Mouse (Mus musculus) CD4-positive, CD25-positive, alpha-beta regulatory T cell, adult 2 months (primary cell): ENCODE results near the gene Pla1a.
A peak's percentile ranks its signal among the peaks of the same experiment; 100 is the strongest.

Source experiments
- DNase-seq: peaks from one replicate; pipeline ENCODE4 v3.0.0-alpha.2; 2012; ENCODE audit warnings: low read depth, low spot score

Gene Pla1a

DNA sequence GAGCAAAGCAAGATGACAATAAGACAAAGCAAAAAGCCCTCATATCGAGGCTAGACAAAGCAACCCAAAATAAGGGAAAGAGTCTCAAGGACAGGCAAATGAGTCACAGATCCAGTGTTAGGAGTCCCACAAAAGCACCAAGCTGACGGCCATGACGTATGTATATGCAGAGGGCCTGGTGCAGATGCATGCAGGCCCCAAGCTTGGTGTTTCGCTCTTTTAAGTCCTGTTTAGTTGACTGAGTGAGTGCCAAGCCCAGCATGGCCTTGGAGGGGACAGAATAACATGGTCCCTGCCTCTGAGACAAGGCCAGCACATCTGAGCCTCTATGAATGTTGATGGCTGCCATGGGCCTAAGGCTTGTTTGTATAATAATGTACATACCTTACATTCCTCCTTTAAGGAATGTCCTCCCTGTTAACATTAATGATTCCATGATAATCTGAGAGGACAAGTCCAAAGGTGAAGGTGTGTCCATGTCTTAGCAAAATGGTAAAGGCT lies 1.4 kb upstream of the Pla1a start:
- DNase-seq, result no peak

DNA sequence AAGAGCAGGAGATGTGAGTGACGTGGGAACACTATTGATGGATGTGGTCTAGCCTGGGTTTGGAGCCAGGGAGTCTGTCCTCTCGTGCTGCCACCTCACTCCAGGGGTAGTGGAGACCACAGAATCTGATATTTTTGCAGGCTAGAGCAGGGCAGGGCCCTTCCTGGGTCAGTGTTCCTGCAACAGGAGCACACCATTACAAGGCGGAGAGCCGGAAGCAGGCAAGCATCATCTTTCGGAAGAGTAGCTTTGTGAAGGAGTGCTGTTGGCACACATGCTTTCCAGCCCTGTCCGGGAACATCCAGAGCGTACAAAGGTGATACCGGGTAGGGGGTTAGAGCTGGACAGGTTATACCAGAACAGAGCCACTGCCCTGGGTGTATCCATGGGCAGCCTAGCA lies 569 bp upstream of the Pla1a start:
- DNase-seq, result no peak

DNA sequence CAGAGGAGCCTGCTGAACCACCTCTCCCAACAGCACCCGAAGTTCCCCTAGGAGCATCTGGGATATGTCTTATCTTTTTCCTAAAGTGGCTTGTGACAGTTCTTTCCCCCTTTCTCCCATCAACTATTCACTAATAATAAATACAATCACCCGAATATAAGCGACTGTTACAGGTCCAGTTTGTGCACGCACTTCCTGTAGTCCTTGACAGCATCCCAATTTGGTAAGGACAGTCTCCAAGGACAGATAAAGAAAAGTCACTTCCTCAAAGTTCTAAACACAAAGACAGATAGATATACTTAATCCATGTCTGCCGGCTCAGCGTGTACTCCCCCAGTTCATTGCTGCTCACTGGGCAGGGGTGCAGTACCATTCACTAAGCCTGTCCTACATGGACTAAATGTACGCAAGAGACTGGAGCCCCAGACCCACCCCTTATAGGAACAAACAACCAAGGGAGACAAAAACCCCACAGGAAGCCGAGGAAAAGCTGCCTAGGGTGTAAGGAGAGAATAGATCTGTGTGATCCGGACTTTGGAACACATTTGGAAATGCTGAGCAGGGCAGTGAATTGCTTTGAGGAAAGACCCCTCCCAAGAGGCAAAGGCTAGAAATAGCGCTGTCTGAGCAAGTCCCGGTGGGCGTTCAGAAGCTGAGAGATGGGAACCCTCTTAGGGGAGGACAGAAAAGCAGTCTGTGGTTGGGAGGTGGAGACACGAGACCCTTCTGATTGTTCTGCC lies 1.3 kb downstream of the Pla1a start:
- no peak for DNase-seq

DNA sequence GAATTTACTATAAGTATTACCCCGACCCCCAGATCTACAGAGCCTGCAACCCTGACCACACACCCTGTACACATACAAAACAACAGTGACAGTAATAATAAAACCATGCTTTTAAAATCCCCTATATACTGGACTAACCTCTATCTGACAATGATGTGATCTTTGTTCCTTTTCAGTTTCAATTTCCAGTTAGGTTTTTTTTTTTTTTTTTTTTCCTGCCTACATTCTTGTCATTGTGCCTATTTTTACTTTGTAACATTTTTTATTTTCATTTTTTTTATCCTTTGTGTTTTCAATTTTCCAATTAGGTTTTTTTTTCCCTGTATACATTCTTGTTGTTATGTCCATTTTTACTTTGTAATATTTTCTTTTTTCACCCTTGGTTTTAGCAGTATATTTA lies 7.1 kb downstream of the Pla1a start:
- no peak for DNase-seq

DNA sequence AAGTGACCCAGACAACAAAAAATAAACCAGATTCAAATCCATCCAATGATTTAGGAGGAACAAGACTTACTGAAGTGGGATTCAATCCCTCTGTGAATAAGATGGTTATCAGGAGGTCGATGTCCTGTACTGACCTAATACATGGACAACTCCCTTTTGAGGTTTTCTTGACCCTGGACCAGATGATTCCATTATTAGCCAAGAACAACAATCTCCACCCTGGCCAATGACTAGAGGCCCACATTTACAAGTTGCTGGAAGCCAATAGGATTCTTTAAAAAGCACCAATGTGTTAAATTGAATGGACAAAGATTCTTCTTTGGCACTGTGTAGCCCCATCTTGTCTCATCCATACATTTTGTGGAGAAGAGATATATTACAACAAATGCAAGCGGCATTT lies 7.6 kb downstream of the Pla1a start:
- no peak for DNase-seq

DNA sequence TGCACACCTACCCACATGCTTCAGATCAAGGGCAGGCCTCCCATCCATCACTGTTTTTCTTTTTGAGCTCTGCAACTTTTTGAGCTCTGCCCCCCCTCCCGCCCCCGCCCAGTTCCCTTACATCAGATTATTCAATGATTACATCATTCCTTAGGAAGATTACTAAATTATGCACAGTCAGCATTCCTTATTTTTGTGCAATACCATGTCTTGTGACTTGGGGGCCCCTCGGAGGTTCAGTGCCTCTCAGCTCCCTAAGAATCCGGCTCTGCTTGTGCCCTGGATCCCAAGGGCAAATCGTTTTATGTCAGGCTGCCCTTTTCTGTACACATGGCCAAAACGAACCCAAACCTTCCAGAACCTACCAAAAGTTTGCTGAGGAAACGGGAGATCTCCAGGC lies 18.0 kb downstream of the Pla1a start:
- no peak for DNase-seq

DNA sequence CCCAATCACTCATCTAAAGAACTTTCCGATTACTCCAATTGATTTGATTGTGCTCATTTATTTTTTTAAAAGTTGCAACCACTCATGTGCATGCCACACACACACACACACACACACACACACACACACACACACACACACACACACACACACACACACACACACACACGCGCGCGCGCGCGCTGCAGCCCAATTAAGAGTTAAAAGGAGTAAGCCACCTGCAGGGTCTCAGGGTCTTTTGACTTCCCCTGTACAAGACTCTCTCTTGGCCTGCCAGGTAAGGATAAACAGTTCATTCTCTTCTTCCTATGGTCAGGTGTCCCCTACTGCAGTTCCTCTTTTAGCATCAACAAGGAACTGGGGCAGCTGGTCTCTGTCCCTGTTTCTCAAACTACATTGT lies 24.5 kb downstream of the Pla1a start:
- DNase-seq, result no peak

DNA sequence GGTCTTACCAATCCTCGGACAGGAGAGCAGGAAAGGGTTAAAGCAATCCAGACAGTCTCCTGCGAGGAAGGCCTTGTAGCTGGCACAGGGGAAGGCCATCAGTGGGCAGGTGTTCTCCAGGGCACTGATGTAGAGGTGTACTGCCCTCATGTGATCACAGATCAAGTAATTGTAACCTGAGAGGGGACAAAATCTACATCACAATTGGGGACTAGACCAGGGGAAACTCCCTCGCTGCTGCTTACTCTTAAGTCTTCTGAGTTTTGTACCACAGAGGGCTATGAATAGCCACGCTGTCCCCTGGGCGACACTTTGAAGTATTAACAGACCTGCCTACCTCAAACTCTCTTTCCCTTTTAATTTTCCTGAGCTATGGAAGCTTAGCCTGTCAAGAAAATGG lies 25.4 kb downstream of the Pla1a start:
- peak; percentile 31 for DNase-seq

DNA sequence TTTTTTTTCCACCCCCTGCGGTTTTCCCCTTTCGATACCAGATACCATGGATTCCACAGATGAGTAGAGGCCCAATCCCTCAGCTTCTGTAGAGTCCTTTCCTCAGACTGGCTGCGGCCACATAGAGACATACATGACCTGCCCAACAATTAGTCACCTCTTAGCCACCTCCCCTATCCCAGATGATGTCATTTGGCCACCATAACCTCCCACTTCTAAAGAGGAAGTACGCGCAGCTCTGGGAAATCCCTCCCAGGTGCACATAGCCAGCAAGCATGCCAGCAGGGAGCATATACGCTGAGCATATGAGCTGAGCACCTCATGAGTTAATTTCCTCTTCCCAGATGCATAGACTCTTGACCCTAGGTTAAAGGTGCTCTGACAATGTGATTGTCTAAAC lies 26.2 kb downstream of the Pla1a start:
- peak; percentile 38 for DNase-seq

DNA sequence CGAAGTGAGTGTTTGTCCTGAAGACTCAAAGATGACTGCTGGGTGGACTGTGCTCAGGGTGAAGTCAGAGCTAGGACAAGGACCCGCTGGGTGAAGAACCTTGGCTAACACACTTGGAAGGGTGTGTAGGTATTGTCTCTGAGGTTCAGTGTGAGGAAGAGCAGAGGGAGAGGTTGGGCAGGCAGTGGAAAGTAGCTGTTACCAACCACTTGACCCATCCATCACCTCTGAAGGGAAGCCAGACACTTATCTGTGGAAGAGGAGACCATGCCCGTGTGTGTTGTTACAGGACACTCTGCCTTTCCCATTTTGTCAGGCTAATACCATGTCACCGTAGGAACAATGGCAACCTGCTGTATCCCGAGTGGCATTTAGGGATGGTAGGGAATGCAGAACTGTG lies 26.7 kb downstream of the Pla1a start:
- no peak for DNase-seq

DNA sequence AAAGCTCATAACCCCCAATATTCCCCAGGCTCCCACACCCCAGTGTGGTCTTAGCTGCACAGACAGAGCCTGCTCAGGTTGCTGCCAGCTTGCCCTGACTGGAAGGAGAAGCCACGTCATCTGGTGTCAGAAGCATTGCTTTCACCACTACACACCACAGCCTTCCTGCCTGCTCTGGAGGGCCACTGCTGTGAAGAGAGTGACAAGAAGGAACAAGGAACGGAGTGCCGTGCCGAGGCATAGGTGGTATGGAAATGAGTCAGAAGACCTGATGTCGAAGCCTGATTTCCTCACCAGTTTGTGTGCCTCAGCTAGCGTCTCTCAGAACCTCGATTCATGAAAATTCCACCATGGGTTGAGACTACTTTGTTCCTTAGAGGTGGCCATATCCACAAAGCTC lies 29.3 kb downstream of the Pla1a start:
- DNase-seq, result peak; percentile 73

DNA sequence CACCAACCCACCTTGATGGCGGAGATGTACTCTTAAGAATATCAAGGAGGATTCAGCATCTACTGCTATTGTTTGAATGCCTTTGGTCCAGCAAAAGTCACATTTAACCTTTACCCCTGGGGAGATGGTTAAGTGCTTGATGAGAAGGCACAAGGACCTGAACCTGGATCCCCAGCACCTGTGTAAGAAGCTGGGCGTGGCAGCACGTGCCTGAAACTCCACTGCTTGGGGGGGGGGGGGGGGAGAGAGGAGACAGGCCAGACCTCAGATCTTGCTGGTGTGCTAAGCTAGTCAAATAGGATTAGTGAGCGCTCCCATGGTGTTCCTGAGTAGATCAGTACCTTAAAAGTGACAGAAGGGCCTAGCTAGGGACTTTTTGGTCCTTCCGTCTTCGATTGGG lies 31.5 kb downstream of the Pla1a start:
- DNase-seq, result no peak

DNA sequence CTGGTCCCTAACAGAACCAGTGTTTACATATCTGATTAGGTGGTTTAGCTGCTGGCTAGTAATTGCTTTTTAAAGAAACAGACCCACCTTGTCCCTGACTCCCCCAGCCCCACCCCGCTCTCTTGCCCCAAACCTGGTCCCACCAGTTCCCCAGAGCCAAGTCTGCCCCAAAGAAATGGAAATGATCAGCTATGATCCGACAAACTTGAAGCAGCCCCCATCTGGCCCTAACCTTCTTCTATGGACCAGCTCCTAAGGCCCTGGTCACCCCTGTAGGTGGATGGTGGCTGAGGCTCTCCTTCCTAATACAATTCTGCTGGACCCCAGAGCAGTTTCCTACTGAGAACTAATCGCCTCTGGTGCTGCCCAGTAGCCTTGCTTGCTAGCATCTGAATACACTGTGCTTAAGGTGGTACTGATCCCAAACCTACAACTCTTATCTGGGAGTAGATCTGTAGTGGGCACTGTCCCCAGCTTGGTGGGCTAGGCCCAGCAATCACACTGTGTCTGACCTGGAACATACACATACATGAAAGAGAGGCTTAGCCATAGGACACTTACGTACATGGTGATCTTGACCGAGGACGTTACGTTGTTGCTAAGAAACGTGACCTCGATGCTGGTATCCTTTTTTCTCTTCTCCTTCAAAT lies 32.5 kb downstream of the Pla1a start:
- no peak for DNase-seq

DNA sequence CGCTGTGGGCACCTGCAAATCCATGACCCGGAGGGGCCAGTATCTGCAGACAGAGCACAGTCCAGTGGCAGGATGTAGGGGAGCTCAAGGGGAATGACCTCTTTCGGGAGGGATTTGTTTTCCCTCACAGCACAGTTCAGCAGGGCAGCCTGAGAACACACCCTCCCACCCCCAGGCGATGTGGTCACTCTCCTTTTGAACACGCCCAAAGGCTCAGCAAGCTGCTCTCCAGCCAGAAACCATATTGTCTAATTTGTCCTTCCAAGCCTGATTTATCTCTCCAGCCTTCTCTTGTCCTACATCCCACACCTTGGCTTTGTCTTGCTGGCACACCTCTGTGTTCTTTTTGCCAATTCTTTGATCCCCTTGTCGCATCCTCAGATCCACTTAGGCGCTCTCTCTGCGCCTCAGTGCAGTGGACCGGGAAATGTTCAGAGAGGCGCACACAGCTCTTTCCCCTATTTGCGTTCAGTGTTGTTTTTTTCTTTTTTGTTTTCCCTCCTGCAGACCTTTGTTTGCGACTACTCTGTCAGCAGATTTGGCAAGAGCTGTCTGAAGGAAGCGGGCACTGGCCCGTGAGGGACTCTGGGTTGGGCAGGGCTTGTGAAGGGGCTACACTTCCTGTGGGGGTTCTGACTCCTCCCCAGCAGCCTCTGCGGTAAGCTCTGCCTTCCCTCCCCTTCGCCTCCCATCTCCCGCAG lies 33.3 kb downstream of the Pla1a start:
- DNase-seq, result peak; percentile 25

DNA sequence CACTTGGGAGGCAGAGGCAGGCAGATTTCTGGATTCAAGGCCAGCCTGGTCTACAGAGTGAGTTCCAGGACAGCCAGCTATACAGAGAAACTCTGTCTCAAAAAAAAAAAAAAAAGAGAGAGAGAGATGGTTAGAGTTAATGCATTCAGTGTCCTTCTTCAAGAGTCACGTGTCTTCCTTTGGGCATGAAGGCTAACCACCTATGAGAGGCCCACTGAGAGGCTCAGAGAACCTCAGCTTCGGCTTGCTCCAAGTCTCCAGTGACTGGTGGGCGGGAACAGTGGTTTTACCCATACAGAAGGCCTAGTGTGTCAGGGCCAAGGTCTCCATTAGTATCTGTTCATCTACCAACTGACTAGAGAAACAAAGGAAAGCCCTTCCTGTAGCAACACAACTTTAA lies 33.9 kb downstream of the Pla1a start:
- DNase-seq, result no peak

DNA sequence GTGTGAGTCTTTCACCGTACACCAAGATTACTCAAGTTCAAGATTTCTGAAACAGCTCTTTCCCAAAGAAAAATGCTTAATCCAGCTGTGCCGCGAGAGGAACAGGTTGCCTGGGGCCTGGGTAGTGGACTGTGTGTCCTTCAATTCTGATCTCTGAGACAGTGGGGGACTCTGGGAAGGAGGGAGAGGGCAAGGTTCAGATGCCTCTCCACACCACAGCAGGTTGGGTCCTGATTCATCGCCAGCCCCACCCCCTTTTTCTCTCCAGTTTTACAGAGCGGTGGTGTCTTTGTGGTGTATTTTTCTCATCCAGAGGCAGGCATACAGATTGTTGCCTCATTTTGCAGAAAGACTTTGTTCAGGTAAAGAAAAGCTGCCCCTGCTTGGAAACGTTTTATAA lies 34.7 kb downstream of the Pla1a start:
- DNase-seq, result no peak

DNA sequence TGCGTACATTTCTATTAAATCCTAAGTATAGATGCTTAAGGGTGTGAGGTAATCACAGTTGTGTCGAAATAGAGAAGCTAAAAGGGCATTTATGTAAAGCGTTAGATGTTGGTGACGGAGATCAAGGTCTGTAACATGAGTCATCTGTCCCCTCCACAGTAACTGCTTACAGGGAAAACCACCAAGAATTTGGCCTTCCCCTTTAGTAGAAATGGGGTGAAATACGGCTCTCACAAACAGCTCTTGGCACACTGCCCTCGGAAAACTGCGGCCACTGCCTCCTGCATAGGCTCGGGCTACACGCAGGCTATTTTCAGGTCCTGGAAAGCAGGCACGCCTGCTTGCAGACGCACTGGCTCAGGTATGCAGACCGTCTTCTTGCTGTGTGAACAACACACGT lies 36.8 kb downstream of the Pla1a start:
- DNase-seq, result peak; percentile 37

DNA sequence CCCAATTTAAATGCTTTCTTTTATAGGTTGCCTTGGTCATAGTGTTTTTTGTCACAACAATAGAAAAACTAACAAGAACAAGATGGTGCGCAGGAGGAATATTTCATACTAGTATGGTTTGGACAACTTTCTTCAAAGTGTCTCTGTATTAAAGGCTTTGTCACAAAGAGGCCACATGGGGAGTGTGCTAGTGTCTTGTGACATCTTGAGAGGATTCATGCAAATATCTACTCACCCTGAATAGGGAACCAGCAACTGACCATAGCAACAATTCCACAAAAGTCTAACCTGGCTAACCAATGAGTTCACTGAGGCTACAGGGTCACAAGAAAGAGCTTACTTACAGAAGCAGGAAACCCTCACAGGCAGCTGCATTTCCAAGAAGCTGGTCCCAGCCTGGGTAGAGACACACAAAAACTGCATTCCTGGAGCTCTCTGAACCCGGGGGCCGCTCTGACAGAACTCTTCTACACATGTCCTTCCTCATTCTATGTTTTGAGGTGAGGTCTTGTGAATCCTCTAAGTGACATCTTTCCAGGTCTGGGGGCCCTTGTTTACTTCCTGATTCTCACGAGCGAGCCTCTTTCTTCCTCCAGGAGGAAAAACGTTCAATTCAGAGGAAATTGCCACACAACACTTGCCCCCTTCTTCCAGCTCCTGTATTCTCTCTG lies 37.8 kb downstream of the Pla1a start:
- DNase-seq, result no peak

DNA sequence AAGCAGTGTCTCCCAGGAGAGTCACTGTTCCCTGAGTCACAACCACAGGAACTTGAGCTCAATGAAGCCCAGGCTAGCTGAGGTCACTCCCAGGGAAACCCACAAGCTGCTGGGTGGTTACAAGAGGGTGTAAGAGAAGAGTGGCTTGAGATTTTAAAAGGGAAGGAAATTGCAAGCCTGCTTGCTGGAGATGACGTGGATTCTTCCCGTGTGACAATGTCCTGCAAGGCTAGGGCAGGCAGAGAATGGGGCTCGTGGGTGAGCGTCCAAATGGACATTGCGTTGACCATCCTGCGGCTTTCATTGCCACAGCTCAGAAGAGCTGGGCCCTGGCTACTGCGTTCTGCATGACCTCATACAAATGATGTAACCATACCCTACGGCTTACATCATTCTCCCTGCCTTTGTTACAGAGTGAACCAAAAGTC lies 38.7 kb downstream of the Pla1a start:
- DNase-seq, result no peak

DNA sequence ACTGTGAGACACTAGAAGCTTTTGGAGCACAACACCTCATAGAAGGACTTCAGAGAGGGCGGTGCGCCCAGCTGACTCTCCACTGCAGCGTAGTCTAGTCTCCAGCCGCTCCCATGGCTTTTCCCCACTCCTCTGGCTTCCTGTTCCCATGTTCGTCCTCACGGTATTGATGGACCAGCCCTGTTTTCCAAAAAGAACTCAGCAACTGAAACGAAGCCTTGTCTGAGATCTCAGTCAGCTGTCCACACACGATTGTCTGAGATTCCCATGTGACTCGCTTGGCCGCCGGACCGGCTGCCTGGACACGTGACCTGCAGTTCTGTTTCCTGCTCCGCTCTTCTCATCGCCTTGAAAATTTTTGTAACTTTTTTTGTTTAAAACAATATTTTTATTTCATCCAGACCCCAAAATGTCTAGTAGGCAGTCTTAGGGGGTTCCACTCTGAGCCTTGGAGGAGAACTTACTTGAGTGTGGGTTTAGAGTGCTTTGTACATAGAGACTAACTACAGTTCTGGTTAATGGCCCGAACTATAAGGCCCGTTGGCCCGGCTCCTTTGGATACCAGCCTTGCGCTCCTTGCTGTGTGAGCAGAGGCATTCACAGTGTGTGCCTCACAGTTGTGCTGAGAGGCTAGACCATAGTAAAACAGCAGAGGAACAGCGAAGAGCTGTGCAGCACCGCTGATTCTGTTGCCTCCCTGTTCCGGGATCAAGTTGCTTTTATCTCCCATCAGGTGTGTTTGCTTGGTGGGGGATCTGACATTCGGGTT lies 40.6 kb downstream of the Pla1a start:
- no peak for DNase-seq

DNA sequence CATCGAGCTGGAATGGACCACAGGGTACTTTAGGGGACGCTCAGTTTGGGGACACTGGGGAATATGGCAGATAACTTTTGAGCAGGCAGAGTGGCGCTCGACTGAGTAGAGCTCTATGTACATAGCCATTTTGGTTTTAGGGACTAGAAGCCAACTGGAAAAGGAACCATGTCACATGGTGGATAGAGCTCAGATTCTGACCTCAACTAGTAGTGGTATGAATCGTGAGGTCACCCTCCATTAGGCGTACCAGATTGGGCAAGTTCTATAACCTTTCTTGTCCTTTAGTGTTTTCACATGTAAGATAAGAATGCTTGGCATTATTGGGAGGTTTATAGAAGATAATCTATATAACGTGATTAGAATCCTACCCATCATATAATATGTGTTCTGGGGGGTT lies 42.6 kb downstream of the Pla1a start:
- DNase-seq, result no peak
